Mouse (Mus musculus) kidney, adult 2 months (tissue): ENCODE results near the gene Arhgef6. TPM values are rescaled to one million over a fixed set of nuclear protein-coding genes. Genes with fewer than 3 reads are reported as not detected.

ENCODE experiments used
- DNase-seq: peaks from one replicate; pipeline ENCODE4 v3.0.0; 2021
- H3K27ac ChIP-seq: fragments of 200-500 bp; 2 replicates; pipeline ENCODE4 v1.5.1; 2012; ENCODE audit warnings: low read depth, low read length, control low read depth, inconsistent platforms; ENCODE audit not compliant: insufficient read depth
- H3K27me3 ChIP-seq: fragments of 200-500 bp; replicated peaks from 2 replicates; pipeline ENCODE4 v1.6.1; 2012; ENCODE audit warnings: mild to moderate bottlenecking, moderate library complexity, low read length, inconsistent platforms; ENCODE audit not compliant: control insufficient read depth, insufficient read depth
- H3K36me3 ChIP-seq: fragments of 200-500 bp; 2 replicates; pipeline ENCODE4 v1.6.1; 2012; ENCODE audit warnings: mild to moderate bottlenecking, moderate library complexity, low read length, inconsistent platforms; ENCODE audit not compliant: control insufficient read depth, insufficient read depth
- H3K4me1 ChIP-seq: fragments of 200-500 bp; 2 replicates; pipeline ENCODE4 v1.6.1; 2011; ENCODE audit warnings: low read length; ENCODE audit not compliant: control insufficient read depth, insufficient read depth
- H3K4me3 ChIP-seq: fragments of 200-500 bp; 2 replicates; pipeline ENCODE4 v1.5.1; 2011; ENCODE audit warnings: mild to moderate bottlenecking, low read depth, low read length, control low read depth; ENCODE audit not compliant: insufficient read depth
- CTCF ChIP-seq: fragments of 200-500 bp; conservative IDR thresholded peaks from 2 replicates; pipeline ENCODE4 v1.5.1; 2011; ENCODE audit warnings: low read depth, mild to moderate bottlenecking, control low read depth, low read length, moderate library complexity, mixed read lengths; ENCODE audit not compliant: insufficient read depth, insufficient read length
- POLR2A ChIP-seq: fragments of 200-500 bp; IDR thresholded peaks from one replicate; pipeline ENCODE4 v1.6.1; 2011; ENCODE audit warnings: low read depth, low read length, control low read depth
- WGBS: fragments of 180-500 bp; shearing (Covaris S2); methylation state at CpG from one replicate; pipeline ENCODE4 v1.1.7; 2018; 5-methylcytosine and 5-hydroxymethylcytosine counted together
- polyA plus RNA-seq: library from polyadenylated mRNA; depleted of rRNA; stranded (reverse); fragments of >200 nt; gene quantifications from 2 replicates; pipeline ENCODE4 v1.2.3, GENCODE M21; 2012

The Arhgef6 gene
- polyA plus RNA-seq, 1 experiment: 11.2 TPM

GRCm38 (mm10) chrX:57260744-57261143 is 77.8 kb downstream of the Arhgef6 start:
- 38% methylated on average over 2 of the region's 2 CpGs for WGBS
- H3K4me3 ChIP-seq: no peak overlapping the region
- no peaks in the 10 kb centered on the region for H3K36me3 ChIP-seq
- H3K4me1 ChIP-seq: no peaks in the 10 kb centered on the region
- TF ChIP-seq CTCF (peak; percentile 51), POLR2A (no peak)
- H3K27ac ChIP-seq: no peak overlapping the region
- no peaks in the 10 kb centered on the region for H3K27me3 ChIP-seq
- DNase-seq: no peak

- no peak for DNase-seq
- TF ChIP-seq CTCF: no peak
- no peak for TF ChIP-seq POLR2A
- Histone ChIP-seq H3K27ac (no peak overlapping the region), H3K36me3 (no peaks in the 10 kb centered on the region), H3K27me3 (no peaks in the 10 kb centered on the region), H3K4me3 (no peak overlapping the region), H3K4me1 (no peaks in the 10 kb centered on the region)
- 75% methylated on average over 7 of the region's 7 CpGs for WGBS
Measured at GRCm38 (mm10) chrX:57253329-57254055, 85.0 kb downstream of the Arhgef6 start.

DNA sequence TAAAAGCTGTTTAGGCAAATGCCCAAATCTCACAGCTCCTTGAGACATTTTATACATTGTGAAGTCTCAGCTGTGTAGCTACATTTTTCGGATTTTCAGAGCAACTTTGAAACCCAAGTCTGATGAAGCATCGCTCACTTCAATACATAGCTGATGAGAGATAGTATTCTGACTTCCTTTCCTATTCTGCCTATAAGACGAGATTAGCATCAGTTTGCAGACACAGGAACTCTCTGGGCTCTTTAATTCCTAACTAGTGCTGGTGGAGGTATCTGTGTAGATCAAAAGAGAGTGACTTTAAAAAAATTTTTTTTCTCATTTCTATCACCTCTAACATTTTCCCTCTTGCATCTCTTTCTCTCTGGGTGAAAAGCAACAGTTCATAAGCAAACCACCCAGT is 100.0 kb downstream of the Arhgef6 start:
- H3K4me3 ChIP-seq: no peak overlapping the region
- DNase-seq: no peak
- H3K4me1 ChIP-seq: no peaks in the 10 kb centered on the region
- no peak overlapping the region for H3K27ac ChIP-seq
- H3K36me3 ChIP-seq: no peaks in the 10 kb centered on the region
- 66% methylated on average over 3 of the region's 3 CpGs for WGBS
- TF ChIP-seq CTCF (no peak), POLR2A (no peak)
- H3K27me3 ChIP-seq: no peaks in the 10 kb centered on the region

DNA sequence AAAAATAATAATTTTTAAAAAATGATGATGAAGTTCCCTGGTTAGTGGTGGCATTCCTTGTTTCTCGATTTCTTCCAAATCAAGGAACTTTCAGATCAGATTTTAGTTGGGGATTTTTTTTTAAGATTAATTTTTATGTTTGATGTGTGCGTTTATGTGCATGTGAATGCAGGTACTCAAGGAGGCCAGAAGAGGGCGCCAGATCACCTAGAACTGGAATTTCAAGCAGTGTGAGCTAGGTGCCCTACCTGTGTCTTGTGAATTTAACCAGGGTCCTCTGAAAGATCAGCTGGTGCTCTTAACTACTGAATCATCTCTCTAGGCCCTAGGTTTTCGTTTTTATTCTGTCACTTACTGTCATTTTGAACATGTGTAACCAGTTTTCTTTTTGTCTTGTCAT is 102.5 kb downstream of the Arhgef6 start:
- Histone ChIP-seq H3K4me1 (no peaks in the 10 kb centered on the region), H3K36me3 (no peaks in the 10 kb centered on the region), H3K27me3 (no peaks in the 10 kb centered on the region), H3K27ac (no peak overlapping the region), H3K4me3 (no peak overlapping the region)
- no peak for DNase-seq
- TF ChIP-seq CTCF: peak; percentile 32; the same call in 1 of the 2 replicates
- no peak for TF ChIP-seq POLR2A
- 84% methylated on average over 4 of the region's 4 CpGs for WGBS

DNA sequence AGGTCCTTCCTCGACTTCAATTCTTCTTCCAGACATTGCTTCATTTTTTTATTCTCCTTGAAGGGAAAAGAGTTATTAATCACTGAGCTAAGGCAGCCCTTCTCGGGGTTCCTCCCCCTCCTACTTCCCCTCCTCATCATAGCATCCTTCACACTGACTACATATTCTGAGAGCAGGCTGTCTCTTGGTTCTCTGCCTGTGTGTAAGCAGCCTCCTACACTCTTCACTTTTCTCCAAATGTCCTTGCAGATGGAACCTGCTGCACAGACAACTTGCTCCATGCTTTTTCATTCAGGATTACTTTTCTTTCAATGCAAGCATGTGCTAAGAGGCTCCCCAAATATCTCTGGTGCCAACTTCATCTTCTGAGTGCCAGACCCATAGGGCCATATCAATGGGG is 104.9 kb downstream of the Arhgef6 start:
- 34% methylated on average over 2 of the region's 2 CpGs for WGBS
- Histone ChIP-seq H3K27ac (no peak overlapping the region), H3K4me3 (no peak overlapping the region), H3K27me3 (no peaks in the 10 kb centered on the region), H3K36me3 (no peaks in the 10 kb centered on the region), H3K4me1 (no peaks in the 10 kb centered on the region)
- no peak for DNase-seq
- TF ChIP-seq CTCF (no peak), POLR2A (no peak)

DNA sequence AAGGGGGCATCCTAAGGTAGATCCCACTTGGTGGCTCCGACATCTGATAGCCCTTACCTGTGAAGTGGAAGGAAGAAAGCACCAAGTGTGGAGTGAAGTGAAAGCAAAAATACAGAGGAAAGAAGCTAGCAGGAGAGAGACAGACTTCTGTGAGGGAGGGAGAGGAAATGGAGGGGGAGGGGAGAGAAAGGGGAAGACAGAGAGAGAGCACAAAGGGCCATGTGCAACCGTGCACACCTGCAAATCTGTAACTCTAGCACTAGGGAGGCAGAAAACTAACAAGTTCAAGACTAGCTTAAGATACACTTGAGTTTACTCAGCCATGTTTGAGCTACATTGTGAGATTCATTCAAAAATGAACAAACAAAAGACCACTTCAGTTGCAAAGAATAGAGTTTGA is 110.4 kb downstream of the Arhgef6 start:
- no peak for TF ChIP-seq POLR2A
- TF ChIP-seq CTCF: no peak
- Histone ChIP-seq H3K4me3 (no peak overlapping the region), H3K27ac (no peak overlapping the region), H3K27me3 (no peaks in the 10 kb centered on the region), H3K4me1 (no peaks in the 10 kb centered on the region), H3K36me3 (no peaks in the 10 kb centered on the region)
- no peak for DNase-seq
- 54% methylated on average over 2 of the region's 2 CpGs for WGBS

DNA sequence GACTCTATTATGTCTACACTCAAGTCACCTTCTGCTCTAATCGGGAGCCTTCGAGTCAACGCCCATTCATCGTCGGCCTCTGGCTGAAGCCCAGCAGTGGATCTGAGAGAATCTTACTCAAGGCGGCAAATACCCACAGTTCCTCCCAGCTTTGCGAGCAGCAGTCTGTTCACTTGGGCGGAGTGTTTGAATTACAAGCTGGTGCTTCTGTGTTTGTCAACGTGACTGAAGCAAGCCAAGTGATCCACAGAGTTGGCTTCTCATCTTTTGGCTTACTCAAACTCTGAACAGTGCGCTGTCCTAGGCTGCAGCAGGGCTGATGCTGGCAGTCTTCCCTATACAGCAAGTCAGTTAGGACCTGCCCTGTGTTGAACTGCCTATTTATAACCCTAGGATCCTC is 115.2 kb downstream of the Arhgef6 start:
- no peak overlapping the region for H3K4me3 ChIP-seq
- WGBS: 72% methylated on average over 10 of the region's 10 CpGs
- no peaks in the 10 kb centered on the region for H3K36me3 ChIP-seq
- no peak for DNase-seq
- TF ChIP-seq CTCF: no peak
- no peaks in the 10 kb centered on the region for H3K4me1 ChIP-seq
- no peaks in the 10 kb centered on the region for H3K27me3 ChIP-seq
- H3K27ac ChIP-seq: no peak overlapping the region

GRCm38 (mm10) chrX:57221881-57222280 is 116.6 kb downstream of the Arhgef6 start:
- H3K4me1 ChIP-seq: no peaks in the 10 kb centered on the region
- H3K27me3 ChIP-seq: no peaks in the 10 kb centered on the region
- no peak for DNase-seq
- H3K36me3 ChIP-seq: no peaks in the 10 kb centered on the region
- no peak overlapping the region for H3K4me3 ChIP-seq
- 74% methylated on average over 3 of the region's 3 CpGs for WGBS
- TF ChIP-seq CTCF (no peak), POLR2A (no peak)
- no peak overlapping the region for H3K27ac ChIP-seq
